Mouse (Mus musculus): Measurements from ENCODE around the gene Tmppe. TPM values are rescaled to one million over a fixed set of nuclear protein-coding genes. Genes with fewer than 3 reads are reported as not detected.
"Not testable (repeated sequence)": the region's sequence is repeated elsewhere in the genome, so short reads cannot be mapped to it uniquely, and the experiment has no call there.

The Tmppe gene
- polyA plus RNA-seq, 1 experiment: 3.5 TPM

DNA sequence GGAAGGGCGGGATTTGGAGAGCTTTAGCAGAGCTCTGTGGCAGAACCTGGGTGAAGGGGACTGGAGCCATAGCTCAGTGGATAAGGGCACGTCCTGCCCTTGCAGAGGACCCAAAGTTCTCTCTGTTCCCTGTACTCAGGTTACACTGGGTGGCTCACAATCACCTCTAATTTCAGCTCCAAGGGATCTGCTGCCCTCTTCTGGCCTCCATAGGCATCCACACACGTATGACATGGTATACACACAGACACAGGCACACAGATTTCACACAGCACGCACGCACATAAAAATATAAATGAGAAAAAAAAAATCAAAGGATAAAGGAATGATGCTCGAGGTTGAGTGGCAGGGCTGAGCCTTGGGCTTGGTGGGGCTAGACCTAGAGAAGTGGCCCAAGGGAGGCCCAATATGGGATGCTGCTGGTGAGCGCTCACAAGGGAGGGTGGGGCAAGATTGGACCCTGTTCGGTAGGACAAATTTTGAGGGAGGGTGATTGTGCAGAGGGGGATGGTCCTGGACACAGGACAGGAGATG is 11.5 kb upstream of the Tmppe start:
- no peak overlapping the region for H3K27ac ChIP-seq (ENCODE audit: control insufficient read depth, insufficient read depth, low read depth, low read length, poor library complexity)
- H3K4me3 ChIP-seq (replicated peaks; ENCODE audit: control insufficient read depth, low read depth, low read length): peak overlapping the region; percentile 41
- H3K4me1 ChIP-seq (ENCODE audit: control insufficient read depth, insufficient read depth, low read length): no peaks in the 10 kb centered on the region
- 84% methylated on average over 8 of the region's 8 CpGs for WGBS
- peak; percentile 25; the same call in 1 of the 2 replicates for TF ChIP-seq CTCF (IDR thresholded peaks at IDR 0.05; ENCODE audit: control insufficient read depth, insufficient read depth, low read length)
- TF ChIP-seq POLR2A (IDR thresholded peaks at IDR 0.05; ENCODE audit: borderline replicate concordance, control insufficient read depth, low read depth, low read length): no peak

- Histone ChIP-seq H3K27ac (ENCODE audit: control insufficient read depth, insufficient read depth, low read depth, low read length, poor library complexity) (peak within 1 kb of the TSS; percentile 40), H3K4me1 (ENCODE audit: control insufficient read depth, insufficient read depth, low read length) (no peaks in the 10 kb centered on the region), H3K4me3 (replicated peaks; ENCODE audit: control insufficient read depth, low read depth, low read length) (peak within 1 kb of the TSS; percentile 82)
- 2% methylated on average over 96 of the region's 96 CpGs for WGBS
- peak; percentile 61; the same call in 1 of the 2 replicates for TF ChIP-seq POLR2A (IDR thresholded peaks at IDR 0.05; ENCODE audit: borderline replicate concordance, control insufficient read depth, low read depth, low read length)
- TF ChIP-seq CTCF (IDR thresholded peaks at IDR 0.05; ENCODE audit: control insufficient read depth, insufficient read depth, low read length): no peak
These were observed 10.8 kb upstream of the Tmppe start, which contains the start of gene Crtap for GRCm38 (mm10) chr9:114389905-114390748. TSS of gene Crtap (minus strand) at chr9:114390675.

GRCm38 (mm10) chr9:114390749-114391075 is 10.2 kb upstream of the Tmppe start:
- 1% methylated on average over 10 of the region's 10 CpGs for WGBS

DNA sequence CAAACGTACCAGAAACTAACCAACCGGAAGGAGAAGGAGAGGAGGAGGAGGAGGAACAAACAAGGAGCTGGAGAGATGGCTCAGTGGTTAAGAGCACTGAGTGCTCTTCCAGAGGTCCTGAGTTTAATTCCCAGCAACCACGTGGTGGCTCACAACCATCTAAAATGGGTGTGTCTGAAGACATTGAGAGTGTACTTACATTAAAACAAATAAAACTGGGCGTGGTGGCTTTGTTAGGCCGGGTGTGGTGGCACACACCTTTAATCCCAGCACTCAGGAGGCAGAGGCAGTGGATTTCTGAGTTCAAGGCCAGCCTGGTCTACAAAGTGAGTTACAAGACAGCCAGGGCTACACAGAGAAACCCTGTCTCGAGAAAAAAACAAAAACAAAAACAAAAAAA is 6.8 kb upstream of the Tmppe start:
- not testable (repeated sequence) for H3K27ac ChIP-seq (ENCODE audit: control insufficient read depth, insufficient read depth, low read depth, low read length, poor library complexity); H3K4me3 ChIP-seq (replicated peaks; ENCODE audit: control insufficient read depth, low read depth, low read length); H3K4me1 ChIP-seq (ENCODE audit: control insufficient read depth, insufficient read depth, low read length)
- WGBS: 59% methylated on average over 6 of the region's 6 CpGs

More at GRCm38 (mm10) chr9:114390749-114391075, 10.2 kb upstream of the Tmppe start:
- H3K4me1 ChIP-seq (ENCODE audit: control insufficient read depth, insufficient read depth, low read length): no peaks in the 10 kb centered on the region
- H3K27ac ChIP-seq (ENCODE audit: control insufficient read depth, insufficient read depth, low read depth, low read length, poor library complexity): peak overlapping the region; percentile 40; the same call in 1 of the 2 replicates
- peak overlapping the region; percentile 82 for H3K4me3 ChIP-seq (replicated peaks; ENCODE audit: control insufficient read depth, low read depth, low read length)
- TF ChIP-seq CTCF (IDR thresholded peaks at IDR 0.05; ENCODE audit: control insufficient read depth, insufficient read depth, low read length): no peak
- no peak for TF ChIP-seq POLR2A (IDR thresholded peaks at IDR 0.05; ENCODE audit: borderline replicate concordance, control insufficient read depth, low read depth, low read length)

- whole genome bisulfite sequencing: 32% methylated on average over 8 of the region's 8 CpGs
- no peak overlapping the region for H3K4me3 ChIP-seq (replicated peaks; ENCODE audit: control insufficient read depth, low read depth, low read length)
- no peaks in the 10 kb centered on the region for H3K4me1 ChIP-seq (ENCODE audit: control insufficient read depth, insufficient read depth, low read length)
- TF ChIP-seq CTCF (IDR thresholded peaks at IDR 0.05; ENCODE audit: control insufficient read depth, insufficient read depth, low read length): no peak
- H3K27ac ChIP-seq (ENCODE audit: control insufficient read depth, insufficient read depth, low read depth, low read length, poor library complexity): no peak overlapping the region
These were observed 6.2 kb upstream of the Tmppe start for GRCm38 (mm10) chr9:114394677-114395076.

- TF ChIP-seq CTCF (IDR thresholded peaks at IDR 0.05; ENCODE audit: control insufficient read depth, insufficient read depth, low read length) (no peak), POLR2A (IDR thresholded peaks at IDR 0.05; ENCODE audit: borderline replicate concordance, control insufficient read depth, low read depth, low read length) (no peak)
- Histone ChIP-seq H3K27ac (ENCODE audit: control insufficient read depth, insufficient read depth, low read depth, low read length, poor library complexity) (no peak overlapping the region), H3K4me1 (ENCODE audit: control insufficient read depth, insufficient read depth, low read length) (no peaks in the 10 kb centered on the region), H3K4me3 (replicated peaks; ENCODE audit: control insufficient read depth, low read depth, low read length) (no peak overlapping the region)
- WGBS: 69% methylated on average over 4 of the region's 4 CpGs
These were observed 5.6 kb upstream of the Tmppe start for GRCm38 (mm10) chr9:114395258-114395657.

DNA sequence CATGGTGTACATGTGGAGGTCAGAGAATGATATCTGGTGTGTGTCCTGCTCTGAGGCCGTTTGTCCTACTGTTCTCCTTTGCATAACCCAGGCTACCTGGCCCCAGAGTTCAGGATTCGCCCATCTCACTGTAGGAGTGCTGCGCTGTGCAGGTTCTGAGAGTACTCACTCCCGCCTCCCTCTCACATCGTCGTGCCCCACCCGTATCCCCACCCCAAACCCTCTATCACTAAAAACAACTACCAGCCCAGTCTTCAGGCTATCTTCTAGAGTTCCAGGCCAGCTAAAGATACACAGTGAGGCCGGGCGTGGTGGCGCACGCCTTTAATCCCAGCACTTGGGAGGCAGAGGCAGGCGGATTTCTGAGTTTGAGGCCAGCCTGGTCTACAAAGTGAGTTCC is 1.2 kb upstream of the Tmppe start:
- no peak for TF ChIP-seq POLR2A (IDR thresholded peaks at IDR 0.05; ENCODE audit: borderline replicate concordance, control insufficient read depth, low read depth, low read length)
- TF ChIP-seq CTCF (IDR thresholded peaks at IDR 0.05; ENCODE audit: control insufficient read depth, insufficient read depth, low read length): no peak
- H3K4me1 ChIP-seq (ENCODE audit: control insufficient read depth, insufficient read depth, low read length): peaks cover 3% of the 10 kb centered on the region
- H3K27ac ChIP-seq (ENCODE audit: control insufficient read depth, insufficient read depth, low read depth, low read length, poor library complexity): no peak overlapping the region
- no peak overlapping the region for H3K4me3 ChIP-seq (replicated peaks; ENCODE audit: control insufficient read depth, low read depth, low read length)
- WGBS: 74% methylated on average over 12 of the region's 12 CpGs

GRCm38 (mm10) chr9:114400588-114400948 is 337 bp upstream of the Tmppe start:
- peak overlapping the region; percentile 98 for H3K27ac ChIP-seq (ENCODE audit: control insufficient read depth, insufficient read depth, low read depth, low read length, poor library complexity)
- WGBS: 5% methylated on average over 5 of the region's 5 CpGs
- TF ChIP-seq POLR2A (IDR thresholded peaks at IDR 0.05; ENCODE audit: borderline replicate concordance, control insufficient read depth, low read depth, low read length) (no peak), CTCF (IDR thresholded peaks at IDR 0.05; ENCODE audit: control insufficient read depth, insufficient read depth, low read length) (no peak)
- H3K4me3 ChIP-seq (replicated peaks; ENCODE audit: control insufficient read depth, low read depth, low read length): peak overlapping the region; percentile 96
- peaks cover 3% of the 10 kb centered on the region for H3K4me1 ChIP-seq (ENCODE audit: control insufficient read depth, insufficient read depth, low read length)
